Mouse (Mus musculus): ENCODE measurements at regions not wholly inside any gene's neighbourhood (a gene's known extent, or its start where the extent isn't known, plus 50 kb on each side); places are given as distances from the start of the nearest gene placed in this dataset.

GRCm38 (mm10) chr1:89344546-89344945 is 110.1 kb upstream of the Agap1 start:
- H3K36me3 ChIP-seq (replicated peaks; ENCODE audit: insufficient read depth, low read length) = no peaks in the 10 kb centered on the region

DNA sequence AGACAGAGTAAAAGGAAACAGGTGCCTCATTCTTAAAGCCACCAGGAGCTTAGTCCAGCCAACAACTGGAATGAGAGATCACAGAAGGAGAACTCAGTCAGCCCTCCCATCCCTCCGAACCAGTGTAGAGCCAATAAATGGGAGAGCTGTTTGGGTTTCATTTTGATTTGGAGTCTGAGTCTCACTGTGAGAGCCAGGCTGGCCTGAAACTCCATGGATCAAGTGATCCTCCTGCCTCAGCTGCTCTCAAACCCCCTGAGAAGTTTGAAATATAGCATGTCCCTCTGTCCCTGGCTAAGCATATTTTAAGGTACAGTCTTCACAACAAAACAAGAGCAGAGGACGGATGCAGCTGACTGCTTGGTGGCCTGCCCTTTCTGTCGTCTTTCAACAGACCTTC is 107.3 kb upstream of the Agap1 start:
- no peak for ATAC-seq
- Histone ChIP-seq H3K4me2 (ENCODE audit: low read depth, low read length) (no peak overlapping the region), H3K9me3 (ENCODE audit: low read length) (no peaks in the 10 kb centered on the region), H3K27ac (ENCODE audit: low read depth) (no peak overlapping the region), H3K27me3 (ENCODE audit: insufficient read depth, low read length) (no peaks in the 10 kb centered on the region), H3K9ac (replicated peaks) (no peak overlapping the region), H3K4me3 (ENCODE audit: low read depth, low read length) (no peak overlapping the region), H3K4me1 (ENCODE audit: insufficient read depth) (no peaks in the 10 kb centered on the region), H3K36me3 (replicated peaks; ENCODE audit: insufficient read depth, low read length) (no peaks in the 10 kb centered on the region)
- WGBS (ENCODE audit: insufficient replicate concordance) = 53% methylated on average over 3 of the region's 3 CpGs
- TF ChIP-seq EP300 (IDR thresholded peaks at IDR 0.05; ENCODE audit: low read depth) (no peak), CTCF (IDR thresholded peaks at IDR 0.05; ENCODE audit: low read depth) (no peak)
- no peak for DNase-seq

More at GRCm38 (mm10) chr1:89344546-89344945, 110.1 kb upstream of the Agap1 start:
- no peak for TF ChIP-seq EP300 (IDR thresholded peaks at IDR 0.05; ENCODE audit: low read depth)
- peak; percentile 69 for TF ChIP-seq CTCF (IDR thresholded peaks at IDR 0.05; ENCODE audit: low read depth)
- H3K27me3 ChIP-seq (ENCODE audit: insufficient read depth, low read length) = no peaks in the 10 kb centered on the region
- H3K4me3 ChIP-seq (ENCODE audit: low read depth, low read length) = no peak overlapping the region
- peak; percentile 56 for DNase-seq
- no peak overlapping the region for H3K9ac ChIP-seq (replicated peaks)
- 39% methylated on average over 6 of the region's 6 CpGs for WGBS (ENCODE audit: insufficient replicate concordance)
- H3K9me3 ChIP-seq (ENCODE audit: low read length) = no peaks in the 10 kb centered on the region
- no peak overlapping the region for H3K4me2 ChIP-seq (ENCODE audit: low read depth, low read length)
- ATAC-seq = no peak
- no peaks in the 10 kb centered on the region for H3K4me1 ChIP-seq (ENCODE audit: insufficient read depth)
- H3K27ac ChIP-seq (ENCODE audit: low read depth) = no peak overlapping the region

DNA sequence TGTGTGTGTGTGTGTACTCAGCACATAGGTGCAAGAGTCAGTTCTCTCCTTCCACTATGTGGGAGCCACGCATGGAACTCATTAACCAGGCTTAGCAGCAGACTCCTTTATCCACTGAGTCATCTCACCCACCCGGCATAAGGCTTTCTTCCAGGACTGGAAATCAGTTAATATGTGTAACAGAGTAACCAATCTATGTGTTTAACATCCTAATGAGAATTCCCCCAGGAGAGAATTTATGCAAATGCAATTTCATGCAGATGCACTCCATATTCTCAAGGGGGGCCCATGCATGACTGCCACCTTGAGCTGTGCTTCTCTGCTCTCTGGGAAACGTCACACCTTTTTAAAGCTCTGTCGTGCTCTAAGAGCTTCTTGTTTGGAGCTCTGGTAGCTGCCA is 101.7 kb upstream of the Agap1 start:
- Histone ChIP-seq H3K36me3 (replicated peaks; ENCODE audit: insufficient read depth, low read length) (no peaks in the 10 kb centered on the region), H3K27ac (ENCODE audit: low read depth) (no peak overlapping the region)
- 48% methylated on average over 4 of the region's 4 CpGs for WGBS (ENCODE audit: insufficient replicate concordance)

GRCm38 (mm10) chr1:89359257-89359656 is 95.3 kb upstream of the Agap1 start:
- ATAC-seq (no peak), DNase-seq (no peak)
- Histone ChIP-seq H3K36me3 (replicated peaks; ENCODE audit: insufficient read depth, low read length) (no peaks in the 10 kb centered on the region), H3K27me3 (ENCODE audit: insufficient read depth, low read length) (no peaks in the 10 kb centered on the region), H3K9me3 (ENCODE audit: low read length) (peaks cover 6% of the 10 kb centered on the region; the same call in 1 of the 2 replicates), H3K27ac (ENCODE audit: low read depth) (no peak overlapping the region), H3K4me2 (ENCODE audit: low read depth, low read length) (no peak overlapping the region), H3K9ac (replicated peaks) (no peak overlapping the region), H3K4me1 (ENCODE audit: insufficient read depth) (no peaks in the 10 kb centered on the region), H3K4me3 (ENCODE audit: low read depth, low read length) (no peak overlapping the region)
- TF ChIP-seq CTCF (IDR thresholded peaks at IDR 0.05; ENCODE audit: low read depth) = no peak
- no peak for TF ChIP-seq EP300 (IDR thresholded peaks at IDR 0.05; ENCODE audit: low read depth)
- WGBS (ENCODE audit: insufficient replicate concordance) = 59% methylated on average over 3 of the region's 3 CpGs

More for the DNA sequence above, 101.7 kb upstream of the Agap1 start:
- Histone ChIP-seq H3K4me1 (ENCODE audit: insufficient read depth) (no peaks in the 10 kb centered on the region), H3K4me2 (ENCODE audit: low read depth, low read length) (no peak overlapping the region), H3K4me3 (ENCODE audit: low read depth, low read length) (no peak overlapping the region), H3K9me3 (ENCODE audit: low read length) (peaks cover 6% of the 10 kb centered on the region; the same call in 1 of the 2 replicates), H3K27me3 (ENCODE audit: insufficient read depth, low read length) (no peaks in the 10 kb centered on the region), H3K9ac (replicated peaks) (no peak overlapping the region)
- DNase-seq = no peak
- no peak for ATAC-seq
- TF ChIP-seq EP300 (IDR thresholded peaks at IDR 0.05; ENCODE audit: low read depth) (no peak), CTCF (IDR thresholded peaks at IDR 0.05; ENCODE audit: low read depth) (no peak)

GRCm38 (mm10) chr1:89364547-89365305 is 89.9 kb upstream of the Agap1 start:
- WGBS (ENCODE audit: insufficient replicate concordance) = 69% methylated on average over 12 of the region's 12 CpGs
- Histone ChIP-seq H3K27ac (ENCODE audit: low read depth) (no peak overlapping the region), H3K36me3 (replicated peaks; ENCODE audit: insufficient read depth, low read length) (no peaks in the 10 kb centered on the region), H3K27me3 (ENCODE audit: insufficient read depth, low read length) (no peaks in the 10 kb centered on the region), H3K9ac (replicated peaks) (no peak overlapping the region), H3K4me1 (ENCODE audit: insufficient read depth) (no peaks in the 10 kb centered on the region), H3K4me2 (ENCODE audit: low read depth, low read length) (no peak overlapping the region), H3K9me3 (ENCODE audit: low read length) (no peaks in the 10 kb centered on the region), H3K4me3 (ENCODE audit: low read depth, low read length) (no peak overlapping the region)
- ATAC-seq = no peak
- no peak for TF ChIP-seq CTCF (IDR thresholded peaks at IDR 0.05; ENCODE audit: low read depth)
- no peak for TF ChIP-seq EP300 (IDR thresholded peaks at IDR 0.05; ENCODE audit: low read depth)
- no peak for DNase-seq

GRCm38 (mm10) chr1:89366891-89367290 is 87.7 kb upstream of the Agap1 start:
- TF ChIP-seq EP300 (IDR thresholded peaks at IDR 0.05; ENCODE audit: low read depth) = no peak
- no peak for TF ChIP-seq CTCF (IDR thresholded peaks at IDR 0.05; ENCODE audit: low read depth)
- Histone ChIP-seq H3K36me3 (replicated peaks; ENCODE audit: insufficient read depth, low read length) (no peaks in the 10 kb centered on the region), H3K4me2 (ENCODE audit: low read depth, low read length) (no peak overlapping the region), H3K9me3 (ENCODE audit: low read length) (no peaks in the 10 kb centered on the region), H3K9ac (replicated peaks) (no peak overlapping the region), H3K27ac (ENCODE audit: low read depth) (no peak overlapping the region), H3K4me3 (ENCODE audit: low read depth, low read length) (no peak overlapping the region), H3K27me3 (ENCODE audit: insufficient read depth, low read length) (no peaks in the 10 kb centered on the region), H3K4me1 (ENCODE audit: insufficient read depth) (no peaks in the 10 kb centered on the region)
- 77% methylated on average over 5 of the region's 5 CpGs for WGBS (ENCODE audit: insufficient replicate concordance)
- no peak for DNase-seq
- no peak for ATAC-seq
